Mouse (Mus musculus) liver, embryonic 15.5 days (tissue): Measurements from ENCODE around the gene Mapkapk2. TPM values are rescaled to one million over a fixed set of nuclear protein-coding genes. Genes with fewer than 3 reads are reported as not detected.
A peak's percentile ranks its signal among the peaks of the same experiment; 100 is the strongest.

ENCODE experiments used
- ATAC-seq: fragments of 200-750 bp; cut with Nextera tagmentation; 2 replicates; pipeline ENCODE4 v1.8.0; 2017; ENCODE audit warnings: moderate number of reproducible peaks, mild to moderate bottlenecking, moderate library complexity; ENCODE audit not compliant: insufficient read depth
- H3K27ac ChIP-seq: fragments of 300-500 bp; sonication (generic); replicated peaks from 2 replicates; pipeline ENCODE4 v1.5.1; 2015; ENCODE audit warnings: mild to moderate bottlenecking, inconsistent platforms
- H3K27me3 ChIP-seq: fragments of 300-500 bp; sonication (generic); 2 replicates; pipeline ENCODE4 v1.6.1; 2015; ENCODE audit warnings: mild to moderate bottlenecking, inconsistent platforms
- H3K36me3 ChIP-seq: fragments of 300-500 bp; sonication (generic); replicated peaks from 2 replicates; pipeline ENCODE4 v1.6.1; 2015; ENCODE audit warnings: moderate library complexity, mild to moderate bottlenecking, inconsistent platforms
- H3K4me1 ChIP-seq: fragments of 300-500 bp; sonication (generic); replicated peaks from 2 replicates; pipeline ENCODE4 v1.6.1; 2015; ENCODE audit warnings: inconsistent platforms
- H3K4me2 ChIP-seq: fragments of 300-500 bp; sonication (generic); 2 replicates; pipeline ENCODE4 v1.6.1; 2015; ENCODE audit warnings: moderate library complexity, mild to moderate bottlenecking, inconsistent platforms
- H3K4me3 ChIP-seq: fragments of 300-500 bp; sonication (generic); replicated peaks from 2 replicates; pipeline ENCODE4 v1.5.1; 2015; ENCODE audit warnings: mild to moderate bottlenecking, inconsistent platforms
- H3K9ac ChIP-seq: fragments of 300-500 bp; sonication (generic); 2 replicates; pipeline ENCODE4 v1.6.1; 2015; ENCODE audit warnings: moderate library complexity, mild to moderate bottlenecking, inconsistent platforms
- H3K9me3 ChIP-seq: fragments of 300-500 bp; sonication (generic); replicated peaks from 2 replicates; pipeline ENCODE4 v1.6.1; 2016; ENCODE audit warnings: inconsistent platforms
- WGBS: fragments of 180-500 bp; shearing (Covaris S2); methylation state at CpG from one replicate; pipeline ENCODE4 v1.1.7; 2015; ENCODE audit warnings: mixed read lengths; ENCODE audit not compliant: insufficient replicate concordance; 5-methylcytosine and 5-hydroxymethylcytosine counted together
- polyA plus RNA-seq: library from polyadenylated mRNA; unstranded; fragments of >200 nt; fragmentation: Nextera tagmentation; extraction: Ambion mirVana; gene quantifications from 2 replicates; pipeline ENCODE4 v1.2.1, GENCODE M21; 2015

The Mapkapk2 gene
- polyA plus RNA-seq, 1 experiment from 2014 or later = 13.0 TPM

GRCm38 (mm10) chr1:131134942-131135522 lies 37.4 kb upstream of the Mapkapk2 start:
- H3K27me3 ChIP-seq = no peaks in the 10 kb centered on the region
- peak overlapping the region; percentile 89 for H3K9ac ChIP-seq
- H3K4me3 ChIP-seq = peak overlapping the region; percentile 94
- H3K27ac ChIP-seq = peak overlapping the region; percentile 84
- 37% methylated on average over 8 of the region's 8 CpGs for WGBS
- H3K4me2 ChIP-seq = peak overlapping the region; percentile 90
- H3K4me1 ChIP-seq = peaks cover 41% of the 10 kb centered on the region
- ATAC-seq = no peak
- peaks cover 33% of the 10 kb centered on the region for H3K36me3 ChIP-seq
- H3K9me3 ChIP-seq = no peaks in the 10 kb centered on the region

DNA sequence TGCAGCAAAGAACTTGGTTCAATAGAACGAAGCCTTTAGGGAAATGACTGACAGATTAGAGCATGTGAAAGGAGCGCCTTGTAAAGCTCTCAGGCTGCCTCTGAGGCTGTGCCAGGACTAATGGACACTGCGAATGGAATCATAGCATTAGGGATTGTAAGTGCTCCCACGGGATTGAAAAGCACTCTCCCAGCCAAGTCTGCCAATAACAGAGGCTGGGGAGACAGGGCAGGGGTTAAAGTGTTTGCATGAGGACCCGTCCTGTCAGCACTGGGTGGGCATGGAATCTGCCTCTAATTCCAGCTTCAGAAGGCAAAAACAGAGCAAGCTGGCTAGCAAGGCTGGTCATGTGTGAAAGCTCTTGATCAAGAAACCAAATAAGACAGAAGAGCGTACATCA lies 36.6 kb upstream of the Mapkapk2 start:
- Histone ChIP-seq H3K4me1 (peaks cover 36% of the 10 kb centered on the region), H3K4me2 (peak overlapping the region; percentile 90)

DNA sequence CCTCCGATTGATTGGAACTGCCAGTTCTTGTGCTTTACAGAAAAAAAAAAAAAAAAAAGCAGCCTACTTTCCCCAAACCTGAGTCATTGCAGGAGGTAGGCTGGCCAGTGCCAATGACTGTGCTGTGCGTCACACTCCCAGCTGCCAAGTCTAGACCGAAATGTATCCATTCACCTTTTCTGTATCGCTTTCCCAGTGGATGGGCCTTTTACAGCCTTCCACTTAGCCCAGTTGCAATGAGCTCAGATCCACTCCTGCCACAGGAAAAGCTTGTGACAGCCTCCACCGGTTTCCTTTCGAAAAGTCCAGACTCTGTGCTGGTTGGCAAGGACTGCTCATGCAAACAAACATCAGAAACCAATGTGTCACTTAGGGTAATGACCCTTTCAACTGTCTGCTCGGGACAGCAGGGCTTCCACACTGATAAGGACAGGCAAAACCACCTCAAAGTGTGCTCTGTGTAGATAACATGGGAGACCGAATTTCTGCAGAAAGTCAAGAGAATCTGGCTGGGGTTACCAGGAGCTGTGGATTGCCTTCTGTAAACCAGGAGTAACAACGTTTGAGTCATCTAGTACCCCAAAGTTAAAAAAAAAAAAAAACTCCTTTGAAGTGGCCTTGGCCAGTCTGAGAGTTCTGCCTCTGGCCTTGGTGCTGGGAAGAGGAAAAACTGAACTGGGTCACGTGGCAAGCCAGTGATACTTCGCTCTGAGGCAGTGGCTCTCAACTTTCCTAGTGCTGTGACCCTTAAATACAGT lies 28.5 kb upstream of the Mapkapk2 start:
- H3K9ac ChIP-seq = peak overlapping the region; percentile 49
- peak overlapping the region; percentile 78 for H3K4me2 ChIP-seq
- peak; percentile 97 for ATAC-seq
- peak overlapping the region; percentile 99 for H3K27ac ChIP-seq
- 10% methylated on average over 11 of the region's 11 CpGs for WGBS
- H3K27me3 ChIP-seq = peaks cover 7% of the 10 kb centered on the region; the same call in 1 of the 2 replicates
- H3K9me3 ChIP-seq = no peaks in the 10 kb centered on the region
- H3K4me3 ChIP-seq = peak overlapping the region; percentile 53
- peaks cover 58% of the 10 kb centered on the region for H3K4me1 ChIP-seq
- H3K36me3 ChIP-seq = peaks cover 45% of the 10 kb centered on the region

More for the DNA sequence above, 36.6 kb upstream of the Mapkapk2 start:
- no peak overlapping the region for H3K9ac ChIP-seq
- H3K27me3 ChIP-seq = no peaks in the 10 kb centered on the region
- H3K36me3 ChIP-seq = peaks cover 41% of the 10 kb centered on the region
- no peak for ATAC-seq
- 78% methylated on average over 6 of the region's 6 CpGs for WGBS
- H3K4me3 ChIP-seq = peak overlapping the region; percentile 94
- no peaks in the 10 kb centered on the region for H3K9me3 ChIP-seq
- H3K27ac ChIP-seq = peak overlapping the region; percentile 84

DNA sequence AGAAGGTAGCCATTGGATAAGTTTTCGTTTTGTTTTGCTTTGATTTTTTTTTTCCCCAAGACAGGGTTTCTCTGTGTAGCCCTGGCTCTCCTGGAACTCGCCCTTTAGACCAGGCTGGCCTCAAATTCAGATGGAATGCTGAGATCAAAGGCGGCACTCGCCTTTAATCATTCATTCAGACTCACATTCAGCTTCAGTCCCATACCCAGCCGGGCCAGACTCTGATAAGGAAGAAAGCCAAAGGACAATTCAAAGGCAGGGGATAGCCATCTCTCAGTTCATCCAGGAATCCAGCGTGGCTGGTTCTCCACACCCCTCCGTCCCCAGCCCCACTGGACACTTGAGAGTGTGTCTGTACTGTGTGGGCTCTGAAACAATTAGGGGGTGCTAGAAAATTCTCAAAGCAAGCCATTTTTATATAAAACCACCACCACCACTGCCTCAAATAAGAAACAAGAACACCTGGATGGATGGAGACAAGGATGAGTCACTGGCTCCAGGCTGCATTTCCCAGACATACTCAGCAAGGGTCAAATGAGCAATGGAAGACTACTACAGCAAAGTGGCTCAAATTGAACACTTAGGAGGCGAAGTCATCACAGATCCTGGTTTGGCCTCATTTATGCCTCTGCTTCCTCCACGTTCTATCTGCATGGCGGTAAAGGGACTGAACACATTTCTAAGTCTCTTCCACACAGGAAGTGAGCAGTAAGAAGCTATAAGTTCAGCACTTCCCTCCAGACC lies 26.1 kb upstream of the Mapkapk2 start:
- Histone ChIP-seq H3K4me3 (no peak overlapping the region), H3K9ac (no peak overlapping the region), H3K27ac (no peak overlapping the region), H3K4me2 (no peak overlapping the region), H3K4me1 (peaks cover 56% of the 10 kb centered on the region), H3K36me3 (peaks cover 21% of the 10 kb centered on the region), H3K27me3 (peaks cover 7% of the 10 kb centered on the region; the same call in 1 of the 2 replicates), H3K9me3 (no peaks in the 10 kb centered on the region)
- 51% methylated on average over 10 of the region's 10 CpGs for WGBS
- no peak for ATAC-seq

- Histone ChIP-seq H3K27ac (no peak overlapping the region), H3K9ac (no peak overlapping the region), H3K36me3 (peaks cover 4% of the 10 kb centered on the region), H3K27me3 (peaks cover 7% of the 10 kb centered on the region; the same call in 1 of the 2 replicates), H3K9me3 (no peaks in the 10 kb centered on the region), H3K4me1 (peaks cover 48% of the 10 kb centered on the region), H3K4me3 (no peak overlapping the region), H3K4me2 (no peak overlapping the region)
- 29% methylated on average over 3 of the region's 3 CpGs for WGBS
- ATAC-seq = no peak
Measured at GRCm38 (mm10) chr1:131121987-131122386, 24.4 kb upstream of the Mapkapk2 start.

GRCm38 (mm10) chr1:131119026-131119425 lies 21.4 kb upstream of the Mapkapk2 start:
- no peak overlapping the region for H3K9ac ChIP-seq
- H3K4me3 ChIP-seq = no peak overlapping the region
- no peaks in the 10 kb centered on the region for H3K9me3 ChIP-seq
- no peak overlapping the region for H3K27ac ChIP-seq
- no peak overlapping the region for H3K4me2 ChIP-seq
- H3K4me1 ChIP-seq = peaks cover 24% of the 10 kb centered on the region
- no peaks in the 10 kb centered on the region for H3K36me3 ChIP-seq
- peak; percentile 47 for ATAC-seq
- H3K27me3 ChIP-seq = peaks cover 17% of the 10 kb centered on the region
- 29% methylated on average over 2 of the region's 2 CpGs for WGBS

DNA sequence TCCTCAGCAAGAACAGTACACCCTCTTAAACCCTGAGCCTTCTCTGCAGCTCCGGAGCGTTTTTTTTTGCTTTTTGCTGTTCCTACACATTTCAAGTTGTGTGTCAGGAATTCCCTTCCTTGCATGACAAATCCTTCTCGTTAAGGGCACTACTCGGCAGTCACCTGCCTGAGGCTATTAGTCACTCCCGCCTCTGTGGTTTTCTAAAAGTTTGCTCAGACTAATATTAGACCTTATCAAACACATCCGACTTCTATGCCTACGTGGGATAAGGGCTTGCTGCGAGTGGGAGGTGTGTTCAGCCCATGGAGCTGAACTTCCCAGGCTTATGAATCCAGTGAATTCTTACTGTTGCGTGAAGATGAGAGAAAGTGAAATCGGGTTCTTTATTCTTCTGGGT lies 20.9 kb upstream of the Mapkapk2 start:
- Histone ChIP-seq H3K4me2 (no peak overlapping the region), H3K4me1 (peaks cover 19% of the 10 kb centered on the region), H3K36me3 (no peaks in the 10 kb centered on the region), H3K4me3 (no peak overlapping the region), H3K9me3 (no peaks in the 10 kb centered on the region), H3K9ac (no peak overlapping the region), H3K27me3 (peaks cover 16% of the 10 kb centered on the region), H3K27ac (no peak overlapping the region)
- ATAC-seq = no peak
- WGBS = 38% methylated on average over 10 of the region's 10 CpGs

DNA sequence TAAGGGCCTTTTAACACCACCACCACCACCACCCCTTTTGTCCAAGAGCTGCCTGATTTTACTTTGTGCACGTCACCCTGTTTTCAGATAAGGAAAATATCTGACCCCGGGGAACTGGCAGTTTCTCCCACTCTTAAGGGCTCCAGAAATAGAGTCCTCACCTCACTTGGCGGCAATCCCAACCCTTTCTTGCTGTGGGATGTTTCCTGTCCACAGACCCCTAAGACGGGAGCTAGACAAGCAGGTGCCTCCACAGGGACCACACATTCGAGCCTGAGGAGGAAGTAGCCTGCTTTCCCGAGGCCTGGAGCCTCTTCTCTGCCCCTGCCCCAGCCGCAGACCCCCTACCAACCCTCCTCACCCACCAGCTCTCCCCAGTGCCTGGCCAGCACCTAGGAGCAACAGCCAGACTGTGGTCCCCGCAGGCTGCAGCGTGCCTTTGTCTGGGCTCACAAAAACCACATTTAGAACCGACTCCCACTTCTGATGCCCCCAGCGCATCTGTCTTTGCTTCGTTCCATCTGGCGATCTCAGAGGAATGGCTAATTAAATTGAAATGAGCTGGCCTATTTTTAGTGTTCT lies 18.9 kb upstream of the Mapkapk2 start:
- Histone ChIP-seq H3K4me1 (peaks cover 14% of the 10 kb centered on the region; the same call in 1 of the 2 replicates), H3K9ac (no peak overlapping the region), H3K27me3 (peaks cover 16% of the 10 kb centered on the region), H3K9me3 (no peaks in the 10 kb centered on the region), H3K4me3 (no peak overlapping the region), H3K4me2 (no peak overlapping the region), H3K27ac (no peak overlapping the region), H3K36me3 (no peaks in the 10 kb centered on the region)
- ATAC-seq = no peak
- WGBS = 39% methylated on average over 13 of the region's 13 CpGs

DNA sequence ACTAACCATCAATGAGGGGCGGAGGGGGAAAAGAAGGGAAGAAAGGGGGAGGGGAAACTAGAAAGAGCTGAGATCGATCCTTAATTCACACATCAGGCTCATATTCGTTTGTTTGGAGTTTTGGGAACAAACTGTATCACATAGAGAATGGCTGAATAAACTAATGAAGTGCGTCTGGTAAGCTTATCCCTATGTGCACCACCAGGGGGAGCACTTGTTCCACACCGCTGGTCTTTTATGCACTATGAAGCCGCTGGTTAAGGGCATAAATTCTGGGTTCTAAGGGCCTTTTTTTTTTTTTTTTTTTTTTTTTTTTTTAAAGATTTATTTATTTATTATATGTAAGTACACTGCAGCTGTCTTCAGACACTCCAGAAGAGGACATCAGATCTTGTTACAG lies 18.3 kb upstream of the Mapkapk2 start:
- 7% methylated on average over 6 of the region's 6 CpGs for WGBS
- Histone ChIP-seq H3K4me3 (no peak overlapping the region), H3K27ac (no peak overlapping the region), H3K4me1 (peaks cover 14% of the 10 kb centered on the region; the same call in 1 of the 2 replicates), H3K9me3 (no peaks in the 10 kb centered on the region), H3K27me3 (peaks cover 16% of the 10 kb centered on the region), H3K4me2 (no peak overlapping the region), H3K36me3 (no peaks in the 10 kb centered on the region), H3K9ac (no peak overlapping the region)
- ATAC-seq = no peak

GRCm38 (mm10) chr1:131112576-131112975 lies 14.9 kb upstream of the Mapkapk2 start:
- Histone ChIP-seq H3K9ac (no peak overlapping the region), H3K4me3 (no peak overlapping the region), H3K9me3 (no peaks in the 10 kb centered on the region), H3K36me3 (no peaks in the 10 kb centered on the region), H3K4me2 (no peak overlapping the region), H3K27ac (no peak overlapping the region), H3K4me1 (0 out of 2 replicates have a peak, but pooled peaks cover 5% of the 10 kb centered on the region), H3K27me3 (peaks cover 16% of the 10 kb centered on the region)
- ATAC-seq = no peak
- WGBS = 38% methylated on average over 6 of the region's 6 CpGs
